Mouse (Mus musculus) brain, embryonic 14.5 days (tissue): Measurements from ENCODE around the gene Cd3eap.

Source experiments
- CTCF ChIP-seq: fragments of 200-500 bp; IDR thresholded peaks from 2 replicates; pipeline ENCODE4 v1.5.1; 2012; ENCODE audit warnings: inconsistent platforms, mild to moderate bottlenecking, moderate library complexity, borderline replicate concordance; ENCODE audit not compliant: insufficient read depth, insufficient read length; ENCODE audit errors: extremely low read depth
- POLR2A ChIP-seq: fragments of 200-500 bp; IDR thresholded peaks from 2 replicates; pipeline ENCODE4 v1.6.1; 2012; ENCODE audit warnings: mild to moderate bottlenecking, inconsistent platforms, borderline replicate concordance; ENCODE audit not compliant: poor library complexity, insufficient read depth, insufficient read length, severe bottlenecking; ENCODE audit errors: extremely low read depth

DNA sequence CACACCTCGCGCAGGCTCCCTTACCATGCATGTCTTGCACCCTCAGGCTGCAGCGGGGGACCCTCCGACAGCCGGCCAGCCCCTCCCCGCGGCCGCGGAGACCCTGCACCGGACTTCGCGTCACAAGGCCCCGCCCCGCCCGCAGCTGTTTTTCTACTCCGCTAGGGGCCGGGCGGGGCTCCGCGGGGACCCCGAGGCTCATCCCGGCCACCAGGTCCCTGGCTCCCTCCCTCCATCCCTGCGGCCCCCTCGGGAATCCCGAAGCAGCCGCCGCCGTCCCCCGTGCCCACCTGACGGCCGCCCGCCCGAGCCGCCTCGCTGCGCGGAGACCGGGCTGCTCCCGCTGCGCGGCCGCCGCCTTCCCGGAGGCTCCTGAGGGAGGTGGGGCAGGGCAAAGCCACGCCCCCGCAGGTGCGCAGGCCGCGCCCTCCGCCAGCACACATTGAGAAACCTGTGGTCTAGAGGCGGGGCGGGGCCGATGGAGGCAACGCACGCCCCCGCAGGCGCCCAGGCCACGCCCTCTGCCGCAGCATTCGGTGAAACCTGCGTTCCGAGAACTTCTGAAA, 44.5 kb upstream of the Cd3eap start, which contains the start of gene Klc3:
- TF ChIP-seq CTCF (no peak), POLR2A (no peak)
